Mouse (Mus musculus) stomach, postnatal 0 days (tissue): ENCODE results near the gene Dnmt3l.

ENCODE experiments used
- CTCF ChIP-seq: IDR thresholded peaks from 2 replicates; pipeline ENCODE4 v1.5.1; 2016; ENCODE audit warnings: antibody characterized with exemption, low read depth, mild to moderate bottlenecking, moderate library complexity
- EP300 ChIP-seq: optimal IDR thresholded peaks from 2 replicates; pipeline ENCODE3; 2016; ENCODE audit warnings: antibody characterized with exemption

DNA sequence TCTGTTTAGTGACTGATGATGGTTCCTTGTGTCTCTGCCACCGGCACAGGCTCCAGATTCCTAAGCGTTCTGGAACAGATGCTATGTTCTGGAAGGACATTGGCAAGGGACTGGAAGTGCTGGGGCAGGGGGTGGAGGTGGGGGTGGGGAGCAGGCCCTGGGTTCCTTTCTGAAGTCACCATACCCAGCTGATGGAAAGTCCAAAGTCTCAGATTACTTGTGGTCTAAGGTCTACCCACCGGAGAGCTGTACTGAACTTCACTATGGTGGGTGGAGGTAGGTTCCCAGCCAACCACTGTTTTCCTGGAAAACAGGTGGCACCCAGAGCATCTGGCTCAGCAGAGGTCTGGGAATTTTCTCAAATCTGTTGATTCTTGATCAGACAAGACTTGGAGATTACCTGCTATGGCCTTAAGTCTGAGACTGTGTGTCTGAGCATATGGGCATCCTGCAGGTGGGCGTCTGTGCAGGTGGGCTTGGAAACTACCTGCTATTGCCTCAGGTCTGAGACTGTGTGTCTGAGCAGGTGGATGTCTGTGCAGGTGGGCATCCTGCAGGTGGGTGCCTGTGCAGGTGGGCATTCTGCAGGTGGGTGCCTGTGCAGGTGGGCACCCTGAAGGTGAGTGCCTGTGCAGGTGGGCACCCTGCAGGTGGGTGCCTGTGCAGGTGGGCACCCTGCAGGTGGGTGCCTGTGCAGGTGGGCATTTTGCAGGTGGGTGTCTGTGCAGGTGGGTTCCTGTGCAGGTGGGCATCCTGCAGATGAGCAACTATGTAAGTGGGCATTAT is 49.2 kb downstream of the Dnmt3l start:
- TF ChIP-seq EP300 (no peak), CTCF (no peak)
